Mouse (Mus musculus): ENCODE measurements around the gene Pts. TPM values are rescaled to one million over a fixed set of nuclear protein-coding genes. Genes with fewer than 3 reads are reported as not detected.

Gene Pts
- total RNA-seq, 2 experiments from 2014 or later = 36.0 to 39.8 TPM

GRCm38 (mm10) chr9:50533791-50534190 lies 5.3 kb upstream of the Pts start:
- DNase-seq (ENCODE audit: extremely low spot score in 1 of 2, low spot score in 1 of 2) = no peak

GRCm38 (mm10) chr9:50533328-50533727 lies 4.8 kb upstream of the Pts start:
- DNase-seq (ENCODE audit: extremely low spot score in 1 of 2, low spot score in 1 of 2) = no peak

GRCm38 (mm10) chr9:50530890-50531289 lies 2.4 kb upstream of the Pts start:
- DNase-seq (ENCODE audit: extremely low spot score in 1 of 2, low spot score in 1 of 2) = peak in 1 of 2 experiments; percentile 34

- DNase-seq (ENCODE audit: extremely low spot score in 1 of 2, low spot score in 1 of 2) = no peak
Measured at GRCm38 (mm10) chr9:50527860-50528259, 664 bp downstream of the Pts start.

- no peak for DNase-seq (ENCODE audit: extremely low spot score in 1 of 2, low spot score in 1 of 2)
Measured at GRCm38 (mm10) chr9:50525585-50525984, 2.9 kb downstream of the Pts start.

- no peak for DNase-seq (ENCODE audit: extremely low spot score in 1 of 2, low spot score in 1 of 2)
Measured at GRCm38 (mm10) chr9:50524936-50525335, 3.6 kb downstream of the Pts start.

GRCm38 (mm10) chr9:50522574-50522973 lies 6.0 kb downstream of the Pts start:
- DNase-seq (ENCODE audit: extremely low spot score in 1 of 2, low spot score in 1 of 2) = no peak

- no peak for DNase-seq (ENCODE audit: extremely low spot score in 1 of 2, low spot score in 1 of 2)
Measured at GRCm38 (mm10) chr9:50521562-50521961, 7.0 kb downstream of the Pts start.

GRCm38 (mm10) chr9:50520748-50521147 lies 7.8 kb downstream of the Pts start:
- DNase-seq (ENCODE audit: extremely low spot score in 1 of 2, low spot score in 1 of 2) = no peak

GRCm38 (mm10) chr9:50518781-50519180 lies 9.7 kb downstream of the Pts start:
- no peak for DNase-seq (ENCODE audit: extremely low spot score in 1 of 2, low spot score in 1 of 2)

GRCm38 (mm10) chr9:50515462-50515861 lies 13.1 kb downstream of the Pts start:
- DNase-seq (ENCODE audit: extremely low spot score in 1 of 2, low spot score in 1 of 2) = no peak

- no peak for DNase-seq (ENCODE audit: extremely low spot score in 1 of 2, low spot score in 1 of 2)
Measured at GRCm38 (mm10) chr9:50507570-50507969, 21.0 kb downstream of the Pts start.

GRCm38 (mm10) chr9:50505405-50505804 lies 23.1 kb downstream of the Pts start:
- no peak for DNase-seq (ENCODE audit: extremely low spot score in 1 of 2, low spot score in 1 of 2)

- no peak for DNase-seq (ENCODE audit: extremely low spot score in 1 of 2, low spot score in 1 of 2)
Measured at GRCm38 (mm10) chr9:50502949-50503348, 25.6 kb downstream of the Pts start.

- no peak for DNase-seq (ENCODE audit: extremely low spot score in 1 of 2, low spot score in 1 of 2)
Measured at GRCm38 (mm10) chr9:50500974-50501501, 27.5 kb downstream of the Pts start.

GRCm38 (mm10) chr9:50500467-50500973 lies 28.0 kb downstream of the Pts start:
- DNase-seq (ENCODE audit: extremely low spot score in 1 of 2, low spot score in 1 of 2) = no peak

GRCm38 (mm10) chr9:50499781-50500180 lies 28.7 kb downstream of the Pts start:
- no peak for DNase-seq (ENCODE audit: extremely low spot score in 1 of 2, low spot score in 1 of 2)

GRCm38 (mm10) chr9:50498815-50499214 lies 29.7 kb downstream of the Pts start:
- DNase-seq (ENCODE audit: extremely low spot score in 1 of 2, low spot score in 1 of 2) = no peak

GRCm38 (mm10) chr9:50497536-50497935 lies 31.0 kb downstream of the Pts start:
- no peak for DNase-seq (ENCODE audit: extremely low spot score in 1 of 2, low spot score in 1 of 2)

GRCm38 (mm10) chr9:50497076-50497475 lies 31.4 kb downstream of the Pts start:
- DNase-seq (ENCODE audit: extremely low spot score in 1 of 2, low spot score in 1 of 2) = no peak

GRCm38 (mm10) chr9:50496546-50496945 lies 32.0 kb downstream of the Pts start:
- no peak for DNase-seq (ENCODE audit: extremely low spot score in 1 of 2, low spot score in 1 of 2)

GRCm38 (mm10) chr9:50496151-50496505 lies 32.4 kb downstream of the Pts start:
- no peak for DNase-seq (ENCODE audit: extremely low spot score in 1 of 2, low spot score in 1 of 2)

All from layer of hippocampus, postnatal 25 days (tissue).